Mouse (Mus musculus) G1E (cell line): Measurements from ENCODE around the gene Phtf2.

ENCODE experiments used
- CTCF ChIP-seq: IDR thresholded peaks from 2 replicates; pipeline ENCODE4 v1.5.1; 2012; ENCODE audit warnings: low read depth, low read length, inconsistent platforms, mixed read lengths
- POLR2AphosphoS5 ChIP-seq: IDR thresholded peaks from 2 replicates; pipeline ENCODE4 v1.6.1; 2012; ENCODE audit warnings: low read depth, low read length, inconsistent platforms; ENCODE audit not compliant: insufficient replicate concordance

DNA sequence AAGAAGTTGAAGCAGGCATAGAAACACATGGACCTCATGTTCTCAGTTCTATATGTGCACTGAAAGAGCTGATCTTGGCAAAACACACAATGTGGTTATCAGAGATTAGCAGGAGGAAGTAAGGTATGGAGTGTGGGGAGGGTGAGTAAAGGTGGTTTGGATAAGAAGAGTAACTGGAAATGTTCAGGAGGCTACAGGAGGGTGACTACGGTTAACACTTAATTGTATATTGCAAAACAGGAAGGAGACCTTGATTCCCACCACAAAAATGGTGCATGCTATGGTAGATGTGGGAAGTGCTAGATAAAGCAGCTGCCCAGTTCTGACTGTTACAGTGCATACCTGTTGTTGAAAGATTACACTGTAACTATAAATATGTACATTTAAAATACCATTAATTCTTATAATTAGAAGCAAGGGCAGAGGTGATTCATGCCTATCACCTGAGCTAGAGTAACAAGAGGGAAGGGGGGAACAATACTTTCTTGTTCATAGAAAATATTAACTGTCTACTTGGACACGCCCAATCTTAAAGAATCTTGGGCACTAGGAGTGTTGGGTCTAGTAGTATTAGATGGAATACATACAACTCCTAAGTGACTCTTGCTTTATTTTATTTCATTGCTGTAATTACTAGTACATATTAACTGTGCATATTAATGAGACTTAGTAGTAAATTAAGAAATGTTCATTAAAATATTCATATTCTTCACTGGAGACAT is 15.7 kb upstream of the Phtf2 start:
- TF ChIP-seq CTCF (no peak), POLR2AphosphoS5 (no peak)
